Mouse (Mus musculus) cerebellum, adult 2 months (tissue): ENCODE results near the gene Prmt7.

Source experiments
- CTCF ChIP-seq: fragments of 200-500 bp; IDR thresholded peaks from 2 replicates; pipeline ENCODE4 v1.5.1; 2011; ENCODE audit warnings: low read depth, mild to moderate bottlenecking, control low read depth, low read length, moderate library complexity, borderline replicate concordance; ENCODE audit not compliant: insufficient read depth
- POLR2A ChIP-seq: fragments of 200-500 bp; IDR thresholded peaks from 2 replicates; pipeline ENCODE4 v1.6.1; 2011; ENCODE audit warnings: low read length, control low read depth, borderline replicate concordance; ENCODE audit not compliant: insufficient read depth

DNA sequence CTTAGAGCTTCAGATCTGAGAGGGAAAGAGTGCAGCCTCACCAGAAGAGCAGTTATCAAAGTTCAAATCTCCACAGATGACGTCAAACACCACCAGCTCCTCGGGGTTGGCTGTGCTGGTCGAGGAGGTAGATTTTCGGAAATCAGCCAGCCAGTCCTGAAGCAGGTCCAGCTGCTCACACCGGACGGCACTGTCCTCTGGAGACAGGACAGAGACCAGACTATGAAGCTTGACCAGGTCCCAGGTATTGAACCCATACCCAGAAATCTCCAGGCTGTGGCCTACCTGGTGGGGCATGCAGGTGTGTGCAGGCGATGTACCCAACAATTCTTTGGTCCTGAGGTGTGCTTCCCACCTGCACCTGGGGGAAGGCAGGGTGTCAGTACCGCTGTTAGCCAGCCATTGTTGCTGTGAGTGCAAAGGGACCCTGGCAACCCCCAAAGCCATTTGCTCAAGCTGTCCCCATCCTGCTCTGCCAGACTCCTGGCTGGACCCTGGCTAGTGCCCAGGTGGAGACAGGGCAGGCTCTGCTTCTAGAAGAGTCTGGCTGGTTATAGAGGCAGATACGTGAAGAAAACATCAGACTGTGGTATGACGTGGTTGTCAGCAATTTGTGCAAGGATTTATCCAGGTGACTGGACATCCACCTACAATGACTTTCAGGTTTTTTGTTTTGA, 49.0 kb downstream of the Prmt7 start:
- TF ChIP-seq CTCF (no peak), POLR2A (no peak)
